Mouse (Mus musculus): Measurements from ENCODE around the gene Sostdc1. TPM values are rescaled to one million over a fixed set of nuclear protein-coding genes. Genes with fewer than 3 reads are reported as not detected.

The Sostdc1 gene
- polyA plus RNA-seq, 2 experiments, result 39.5 to 63.8 TPM

- no peak for DNase-seq (ENCODE audit: low spot score)
Measured at GRCm38 (mm10) chr12:36326101-36326521, 12.2 kb downstream of the Sostdc1 start.

GRCm38 (mm10) chr12:36332676-36333075 lies 18.7 kb downstream of the Sostdc1 start:
- WGBS, result 76% methylated on average over 1 of the region's 1 CpGs
- Histone ChIP-seq H3K36me3 (ENCODE audit: control insufficient read depth, insufficient read depth, low read length) (no peaks in the 10 kb centered on the region), H3K9ac (ENCODE audit: low read depth, low read length, severe bottlenecking) (no peak overlapping the region), H3K27ac (replicated peaks; ENCODE audit: low read depth, low read length) (no peak overlapping the region), H3K4me1 (ENCODE audit: control insufficient read depth, insufficient read depth, low read length) (peaks cover 3% of the 10 kb centered on the region; the same call in 1 of the 2 replicates), H3K9me3 (ENCODE audit: control insufficient read depth, low read length) (no peaks in the 10 kb centered on the region), H3K4me2 (replicated peaks; ENCODE audit: low read depth, low read length, severe bottlenecking) (no peak overlapping the region), H3K4me3 (replicated peaks; ENCODE audit: low read length) (no peak overlapping the region), H3K27me3 (ENCODE audit: control insufficient read depth, insufficient read depth, low read length) (no peaks in the 10 kb centered on the region)
- DNase-seq (ENCODE audit: low spot score) (no peak), ATAC-seq (ENCODE audit: low FRiP score, low read depth) (no peak)
- TF ChIP-seq POLR2A (IDR thresholded peaks at IDR 0.05; ENCODE audit: borderline replicate concordance, extremely low read depth, insufficient read depth, insufficient read length), result no peak

More at GRCm38 (mm10) chr12:36326101-36326521, 12.2 kb downstream of the Sostdc1 start:
- H3K9me3 ChIP-seq (ENCODE audit: control insufficient read depth, low read length), result no peaks in the 10 kb centered on the region
- 87% methylated on average over 4 of the region's 4 CpGs for whole genome bisulfite sequencing
- H3K9ac ChIP-seq (ENCODE audit: low read depth, low read length, severe bottlenecking), result no peak overlapping the region
- H3K36me3 ChIP-seq (ENCODE audit: control insufficient read depth, insufficient read depth, low read length), result no peaks in the 10 kb centered on the region
- H3K4me3 ChIP-seq (replicated peaks; ENCODE audit: low read length), result no peak overlapping the region
- TF ChIP-seq POLR2A (IDR thresholded peaks at IDR 0.05; ENCODE audit: borderline replicate concordance, extremely low read depth, insufficient read depth, insufficient read length), result no peak
- H3K27ac ChIP-seq (replicated peaks; ENCODE audit: low read depth, low read length), result no peak overlapping the region
- no peaks in the 10 kb centered on the region for H3K27me3 ChIP-seq (ENCODE audit: control insufficient read depth, insufficient read depth, low read length)
- ATAC-seq (ENCODE audit: low FRiP score, low read depth), result no peak
- no peak overlapping the region for H3K4me2 ChIP-seq (replicated peaks; ENCODE audit: low read depth, low read length, severe bottlenecking)
- H3K4me1 ChIP-seq (ENCODE audit: control insufficient read depth, insufficient read depth, low read length), result peaks cover under 1% of the 10 kb centered on the region; the same call in 1 of the 2 replicates

- no peak for ATAC-seq (ENCODE audit: low FRiP score, low read depth)
- WGBS, result 65% methylated on average over 9 of the region's 9 CpGs
Measured at GRCm38 (mm10) chr12:36333837-36334281, 19.9 kb downstream of the Sostdc1 start.

GRCm38 (mm10) chr12:36344131-36344530 lies 30.2 kb downstream of the Sostdc1 start:
- Histone ChIP-seq H3K4me2 (replicated peaks; ENCODE audit: low read depth, low read length, severe bottlenecking) (no peak overlapping the region), H3K4me3 (replicated peaks; ENCODE audit: low read length) (no peak overlapping the region), H3K36me3 (ENCODE audit: control insufficient read depth, insufficient read depth, low read length) (no peaks in the 10 kb centered on the region), H3K9me3 (ENCODE audit: control insufficient read depth, low read length) (no peaks in the 10 kb centered on the region), H3K27me3 (ENCODE audit: control insufficient read depth, insufficient read depth, low read length) (no peaks in the 10 kb centered on the region), H3K27ac (replicated peaks; ENCODE audit: low read depth, low read length) (no peak overlapping the region), H3K9ac (ENCODE audit: low read depth, low read length, severe bottlenecking) (no peak overlapping the region), H3K4me1 (ENCODE audit: control insufficient read depth, insufficient read depth, low read length) (no peaks in the 10 kb centered on the region)
- no peak for ATAC-seq (ENCODE audit: low FRiP score, low read depth)
- DNase-seq (ENCODE audit: low spot score), result no peak
- no peak for TF ChIP-seq POLR2A (IDR thresholded peaks at IDR 0.05; ENCODE audit: borderline replicate concordance, extremely low read depth, insufficient read depth, insufficient read length)
- WGBS, result 71% methylated on average over 4 of the region's 4 CpGs

More at GRCm38 (mm10) chr12:36333837-36334281, 19.9 kb downstream of the Sostdc1 start:
- Histone ChIP-seq H3K27me3 (ENCODE audit: control insufficient read depth, insufficient read depth, low read length) (no peaks in the 10 kb centered on the region), H3K27ac (replicated peaks; ENCODE audit: low read depth, low read length) (no peak overlapping the region), H3K4me2 (replicated peaks; ENCODE audit: low read depth, low read length, severe bottlenecking) (no peak overlapping the region), H3K4me1 (ENCODE audit: control insufficient read depth, insufficient read depth, low read length) (peaks cover 3% of the 10 kb centered on the region; the same call in 1 of the 2 replicates), H3K4me3 (replicated peaks; ENCODE audit: low read length) (no peak overlapping the region), H3K36me3 (ENCODE audit: control insufficient read depth, insufficient read depth, low read length) (no peaks in the 10 kb centered on the region), H3K9ac (ENCODE audit: low read depth, low read length, severe bottlenecking) (no peak overlapping the region), H3K9me3 (ENCODE audit: control insufficient read depth, low read length) (no peaks in the 10 kb centered on the region)
- TF ChIP-seq POLR2A (IDR thresholded peaks at IDR 0.05; ENCODE audit: borderline replicate concordance, extremely low read depth, insufficient read depth, insufficient read length), result no peak
- DNase-seq (ENCODE audit: low spot score), result no peak

- no peak overlapping the region for H3K4me3 ChIP-seq (replicated peaks; ENCODE audit: low read length)
- H3K9me3 ChIP-seq (ENCODE audit: control insufficient read depth, low read length), result no peaks in the 10 kb centered on the region
- no peak for ATAC-seq (ENCODE audit: low FRiP score, low read depth)
- no peak overlapping the region for H3K4me2 ChIP-seq (replicated peaks; ENCODE audit: low read depth, low read length, severe bottlenecking)
- WGBS, result 80% methylated on average over 3 of the region's 3 CpGs
- no peak for DNase-seq (ENCODE audit: low spot score)
- no peaks in the 10 kb centered on the region for H3K27me3 ChIP-seq (ENCODE audit: control insufficient read depth, insufficient read depth, low read length)
- no peak overlapping the region for H3K27ac ChIP-seq (replicated peaks; ENCODE audit: low read depth, low read length)
- H3K36me3 ChIP-seq (ENCODE audit: control insufficient read depth, insufficient read depth, low read length), result no peaks in the 10 kb centered on the region
- no peak for TF ChIP-seq POLR2A (IDR thresholded peaks at IDR 0.05; ENCODE audit: borderline replicate concordance, extremely low read depth, insufficient read depth, insufficient read length)
- no peak overlapping the region for H3K9ac ChIP-seq (ENCODE audit: low read depth, low read length, severe bottlenecking)
- no peaks in the 10 kb centered on the region for H3K4me1 ChIP-seq (ENCODE audit: control insufficient read depth, insufficient read depth, low read length)
Measured at GRCm38 (mm10) chr12:36360064-36360463, 46.1 kb downstream of the Sostdc1 start.
